Mouse (Mus musculus) urinary bladder, postnatal 10 days (tissue): ENCODE data around the gene Syne4.

Source experiments
- DNase-seq: peaks from one replicate; pipeline ENCODE4 v3.0.0; 2022; ENCODE audit warnings: low spot score

Gene Syne4

GRCm38 (mm10) chr7:30296816-30297215, 17.8 kb upstream of the Syne4 start:
- no peak for DNase-seq

GRCm38 (mm10) chr7:30297266-30297665, 17.3 kb upstream of the Syne4 start:
- no peak for DNase-seq

GRCm38 (mm10) chr7:30300914-30301313, 13.7 kb upstream of the Syne4 start:
- no peak for DNase-seq

- no peak for DNase-seq
Measured at GRCm38 (mm10) chr7:30306083-30306779, 8.4 kb upstream of the Syne4 start.

GRCm38 (mm10) chr7:30308076-30309005, 6.3 kb upstream of the Syne4 start, which contains the start of gene Alkbh6:
Gene Alkbh6 (plus strand): TSS chr7:30308717.
- DNase-seq, result peak; percentile 64

- DNase-seq, result no peak
Measured at GRCm38 (mm10) chr7:30309395-30310129, 5.0 kb upstream of the Syne4 start.

- DNase-seq, result no peak
Measured at GRCm38 (mm10) chr7:30310136-30310535, 4.5 kb upstream of the Syne4 start.

GRCm38 (mm10) chr7:30313666-30314320, 814 bp upstream of the Syne4 start:
- no peak for DNase-seq

- DNase-seq, result no peak
Measured at GRCm38 (mm10) chr7:30315559-30316529, 1.2 kb downstream of the Syne4 start.

- DNase-seq, result no peak
Measured at GRCm38 (mm10) chr7:30318142-30318541, 3.5 kb downstream of the Syne4 start.

- no peak for DNase-seq
Measured at GRCm38 (mm10) chr7:30320946-30321345, 6.3 kb downstream of the Syne4 start.

GRCm38 (mm10) chr7:30321539-30322284, 7.1 kb downstream of the Syne4 start, which contains the start of gene E130208F15Rik:
Gene E130208F15Rik (plus strand): TSS chr7:30321740.
- no peak for DNase-seq

GRCm38 (mm10) chr7:30322285-30322667, 7.7 kb downstream of the Syne4 start:
- DNase-seq, result peak; percentile 88

GRCm38 (mm10) chr7:30322865-30323264, 8.3 kb downstream of the Syne4 start:
- DNase-seq, result no peak

GRCm38 (mm10) chr7:30323795-30324194, 9.2 kb downstream of the Syne4 start, which contains the start of gene Sdhaf1:
Gene Sdhaf1 (minus strand): TSS chr7:30323895.
- no peak for DNase-seq

- no peak for DNase-seq
Measured at GRCm38 (mm10) chr7:30324300-30324944, 9.8 kb downstream of the Syne4 start.

GRCm38 (mm10) chr7:30325364-30325763, 10.8 kb downstream of the Syne4 start:
- no peak for DNase-seq

- no peak for DNase-seq
Measured at GRCm38 (mm10) chr7:30326427-30326826, 11.8 kb downstream of the Syne4 start.

GRCm38 (mm10) chr7:30327140-30327539, 12.5 kb downstream of the Syne4 start:
- DNase-seq, result no peak
